Comparison of ENCODE assay signal across 8 mouse cellular contexts in genomic region chr7:118712228-118713173, GRCm38 (mm10). TPM values are rescaled to one million over a fixed set of nuclear protein-coding genes. Genes with fewer than 3 reads are reported as not detected.
DNase-seq lines count a peak whose midpoint lies in the region; ATAC-seq and TF ChIP-seq lines count a peak whose summit lies in the region.

TSS of gene Ccp110 (plus strand) at chr7:118712552.

- peak; percentile 95 for ATAC-seq in heart, embryonic 15.5 days (replicated peaks; ENCODE audit: insufficient number of reproducible peaks, insufficient read depth, low FRiP score, low read depth)
- peak; percentile 96 for ATAC-seq in liver, embryonic 14.5 days (ENCODE audit: insufficient read depth)
- peak; percentile 96 for ATAC-seq in neural tube, embryonic 11.5 days (ENCODE audit: insufficient read depth, low FRiP score, low TSS enrichment)
- ATAC-seq in stomach, postnatal 0 days (ENCODE audit: low FRiP score, low TSS enrichment), result peak; percentile 95

- H3K27me3 ChIP-seq in heart, embryonic 15.5 days, result no peaks in the 10 kb centered on the region
- H3K27me3 ChIP-seq in liver, embryonic 14.5 days (ENCODE audit: control insufficient read depth, insufficient read depth, low read length), result no peaks in the 10 kb centered on the region
- H3K27me3 ChIP-seq in neural tube, embryonic 11.5 days (ENCODE audit: control insufficient read depth, insufficient read depth, low read length), result no peaks in the 10 kb centered on the region
- H3K27me3 ChIP-seq in stomach, postnatal 0 days (ENCODE audit: control insufficient read depth, insufficient read depth, low read length), result no peaks in the 10 kb centered on the region

- no peak within 1 kb of the TSS for H3K27ac ChIP-seq in brown adipose tissue, adult 24 weeks (replicated peaks; ENCODE audit: low read depth, low read length)
- H3K27ac ChIP-seq in heart, embryonic 15.5 days, result no peak within 1 kb of the TSS
- H3K27ac ChIP-seq in liver, embryonic 14.5 days, result peak within 1 kb of the TSS; percentile 23
- H3K27ac ChIP-seq in neural tube, embryonic 11.5 days (ENCODE audit: low read depth, low read length), result 0 out of 2 replicates have a peak within 1 kb of the TSS, but pooled peaks have one; percentile 44
- no peak within 1 kb of the TSS for H3K27ac ChIP-seq in stomach, postnatal 0 days (replicated peaks)

- no peaks in the 10 kb centered on the region for H3K9me3 ChIP-seq in heart, embryonic 15.5 days (replicated peaks)
- H3K9me3 ChIP-seq in liver, embryonic 14.5 days (ENCODE audit: control insufficient read depth, low read length), result no peaks in the 10 kb centered on the region
- H3K9me3 ChIP-seq in neural tube, embryonic 11.5 days (ENCODE audit: control insufficient read depth, low read length), result no peaks in the 10 kb centered on the region
- no peaks in the 10 kb centered on the region for H3K9me3 ChIP-seq in stomach, postnatal 0 days (ENCODE audit: control insufficient read depth, low read length)

- peak; percentile 96 for DNase-seq in CD4-positive, CD25-positive, alpha-beta regulatory T cell, adult 2 months (ENCODE audit: low read depth, low spot score)
- peak; percentile 90 for DNase-seq in fibroblast of lung, adult 2 months (ENCODE audit: low read depth)
- DNase-seq in kidney, postnatal 25 days, result peak; percentile 94 to 98
- DNase-seq in liver, embryonic 14.5 days (ENCODE audit: low read depth in 3 of 3, low spot score in 3 of 3), result peak; percentile 97
- peak; percentile 95 for DNase-seq in neural tube, embryonic 11.5 days (ENCODE audit: low spot score)
- peak; percentile 94 for DNase-seq in stomach, postnatal 0 days (ENCODE audit: low spot score)

- TF ChIP-seq EP300 in liver, embryonic 14.5 days (IDR thresholded peaks at IDR 0.05; ENCODE audit: low read depth), result peak; percentile 47; the same call in 1 of the 2 replicates
- no peak for TF ChIP-seq EP300 in stomach, postnatal 0 days (optimal IDR thresholded peaks at IDR 0.05)

- TF ChIP-seq CTCF in liver, embryonic 14.5 days (IDR thresholded peaks at IDR 0.05; ENCODE audit: low read depth), result peak; percentile 32
- peak; percentile 23 for TF ChIP-seq CTCF in stomach, postnatal 0 days (IDR thresholded peaks at IDR 0.05; ENCODE audit: low read depth)

- peak within 1 kb of the TSS; percentile 85 for H3K4me2 ChIP-seq in heart, embryonic 15.5 days
- H3K4me2 ChIP-seq in liver, embryonic 14.5 days (ENCODE audit: low read depth), result peak within 1 kb of the TSS; percentile 74
- peak within 1 kb of the TSS; percentile 63 for H3K4me2 ChIP-seq in neural tube, embryonic 11.5 days (ENCODE audit: low read depth)
- peak within 1 kb of the TSS; percentile 91 for H3K4me2 ChIP-seq in stomach, postnatal 0 days (replicated peaks; ENCODE audit: low read depth)

- H3K36me3 ChIP-seq in heart, embryonic 15.5 days, result peaks cover 4% of the 10 kb centered on the region; the same call in 1 of the 2 replicates
- peaks cover 5% of the 10 kb centered on the region; the same call in 1 of the 2 replicates for H3K36me3 ChIP-seq in liver, embryonic 14.5 days (replicated peaks; ENCODE audit: control insufficient read depth, insufficient read depth, low read depth)
- H3K36me3 ChIP-seq in neural tube, embryonic 11.5 days (ENCODE audit: control insufficient read depth, insufficient read depth, low read length), result no peaks in the 10 kb centered on the region; the same call in 1 of the 2 replicates
- H3K36me3 ChIP-seq in stomach, postnatal 0 days (ENCODE audit: control insufficient read depth, insufficient read depth, low read length), result no peaks in the 10 kb centered on the region

- peak within 1 kb of the TSS; percentile 73 for H3K4me3 ChIP-seq in brown adipose tissue, adult 24 weeks (ENCODE audit: insufficient read depth, low read depth, low read length)
- H3K4me3 ChIP-seq in heart, embryonic 15.5 days, result peak within 1 kb of the TSS; percentile 81
- peak within 1 kb of the TSS; percentile 82 to 96 for H3K4me3 ChIP-seq in liver, embryonic 14.5 days (ENCODE audit: insufficient read depth in 1 of 2, low read depth in 2 of 2, low read length in 2 of 2)
- peak within 1 kb of the TSS; percentile 88 for H3K4me3 ChIP-seq in neural tube, embryonic 11.5 days (ENCODE audit: low read depth, low read length)
- peak within 1 kb of the TSS; percentile 76 for H3K4me3 ChIP-seq in stomach, postnatal 0 days (ENCODE audit: low read depth, low read length)

- WGBS in heart, embryonic 15.5 days, result 1% methylated on average over 48 of the region's 48 CpGs
- under 1% methylated on average over 48 of the region's 48 CpGs for WGBS in liver, embryonic 14.5 days (ENCODE audit: insufficient replicate concordance)
- WGBS in neural tube, embryonic 11.5 days, result under 1% methylated on average over 48 of the region's 48 CpGs
- WGBS in stomach, postnatal 0 days, result under 1% methylated on average over 47 of the region's 48 CpGs

- peaks cover 3% of the 10 kb centered on the region; the same call in 1 of the 2 replicates for H3K4me1 ChIP-seq in brown adipose tissue, adult 24 weeks (ENCODE audit: control insufficient read depth, insufficient read depth, insufficient read length, low read length)
- H3K4me1 ChIP-seq in heart, embryonic 15.5 days (replicated peaks), result peaks cover 8% of the 10 kb centered on the region
- H3K4me1 ChIP-seq in liver, embryonic 14.5 days (replicated peaks; ENCODE audit: control insufficient read depth in 2 of 2, insufficient read depth in 2 of 2, low read length in 1 of 2), result peaks cover 0 to 10% of the 10 kb centered on the region in 2 experiments
- peaks cover 4% of the 10 kb centered on the region; the same call in 1 of the 2 replicates for H3K4me1 ChIP-seq in neural tube, embryonic 11.5 days (ENCODE audit: control insufficient read depth, insufficient read depth, low read length)
- H3K4me1 ChIP-seq in stomach, postnatal 0 days (replicated peaks; ENCODE audit: control insufficient read depth, insufficient read depth), result peaks cover 3% of the 10 kb centered on the region; the same call in 1 of the 2 replicates

- H3K9ac ChIP-seq in heart, embryonic 15.5 days, result peak within 1 kb of the TSS; percentile 66
- peak within 1 kb of the TSS; percentile 74 for H3K9ac ChIP-seq in liver, embryonic 14.5 days (replicated peaks)
- H3K9ac ChIP-seq in neural tube, embryonic 11.5 days (ENCODE audit: low read length), result peak within 1 kb of the TSS; percentile 77
- H3K9ac ChIP-seq in stomach, postnatal 0 days (ENCODE audit: low read length), result peak within 1 kb of the TSS; percentile 69

RNA-seq across cellular contexts. Expression of gene Ccp110, which starts in this region (rescaled TPM):
- 1.0 and 1.3 TPM in 2 replicates for polyA plus RNA-seq in brown adipose tissue, adult 24 weeks (2012; ENCODE audit: insufficient read depth, insufficient read length, missing spikeins)
- 5.1 and 7.4 TPM in 2 replicates for polyA plus RNA-seq in heart, embryonic 15.5 days (2015; fragmentation: Nextera tagmentation; extraction: Ambion mirVana)
- 8.6 and 13.8 TPM in 2 replicates for polyA plus RNA-seq in liver, embryonic 14.5 days (2012; rRNA removed)
- 4.2 and 5.2 TPM in 2 replicates for polyA plus RNA-seq in liver, embryonic 14.5 days (2014; fragmentation: Nextera tagmentation; extraction: Ambion mirVana)
- polyA plus RNA-seq in neural tube, embryonic 11.5 days (2014; fragmentation: Nextera tagmentation; extraction: Ambion mirVana), result 20.7 and 22.1 TPM in 2 replicates
- 2.6 and 2.7 TPM in 2 replicates for polyA plus RNA-seq in stomach, postnatal 0 days (2015; fragmentation: Nextera tagmentation; extraction: Ambion mirVana)

Comparison
In these comparisons a context has a peak if more than half of its experiments do, and no peak if none do; other contexts are left out.
1. H3K27ac ChIP-seq: peak in liver, embryonic 14.5 days (single experiment) and neural tube, embryonic 11.5 days (single experiment); none in brown adipose tissue, adult 24 weeks (single experiment), heart, embryonic 15.5 days (single experiment) and stomach, postnatal 0 days (single experiment).
2. Peak in every context shown above with its lines, with median percentiles within 50 percentile points of each other: DNase-seq, H3K4me3 ChIP-seq, ATAC-seq, H3K4me2 ChIP-seq and H3K9ac ChIP-seq.